Mouse (Mus musculus) ovary, postnatal 36 days (tissue): ENCODE measurements around the gene Cep112.
A peak's percentile ranks its signal among the peaks of the same experiment; 100 is the strongest.

Experiments used
- DNase-seq: peaks from one replicate; pipeline ENCODE4 v3.0.0; 2022; ENCODE audit warnings: low spot score, mixed read lengths

The Cep112 gene

GRCm38 (mm10) chr11:108447148-108447547 lies 22.2 kb downstream of the Cep112 start:
- no peak for DNase-seq

- peak; percentile 69 for DNase-seq
Measured at GRCm38 (mm10) chr11:108449811-108450210, 24.8 kb downstream of the Cep112 start.

- DNase-seq = no peak
Measured at GRCm38 (mm10) chr11:108459599-108459998, 34.6 kb downstream of the Cep112 start.

GRCm38 (mm10) chr11:108464138-108464537 lies 39.1 kb downstream of the Cep112 start:
- DNase-seq = no peak

- DNase-seq = no peak
Measured at GRCm38 (mm10) chr11:108464715-108465301, 39.8 kb downstream of the Cep112 start.

GRCm38 (mm10) chr11:108475738-108476137 lies 50.7 kb downstream of the Cep112 start:
- DNase-seq = no peak

- no peak for DNase-seq
Measured at GRCm38 (mm10) chr11:108476226-108476625, 51.2 kb downstream of the Cep112 start.

GRCm38 (mm10) chr11:108483976-108484375 lies 59.0 kb downstream of the Cep112 start:
- no peak for DNase-seq

- DNase-seq = no peak
Measured at GRCm38 (mm10) chr11:108488256-108488655, 63.3 kb downstream of the Cep112 start.

- no peak for DNase-seq
Measured at GRCm38 (mm10) chr11:108489863-108490262, 64.9 kb downstream of the Cep112 start.

- DNase-seq = no peak
Measured at GRCm38 (mm10) chr11:108508190-108508589, 83.2 kb downstream of the Cep112 start.

GRCm38 (mm10) chr11:108527725-108528363 lies 102.9 kb downstream of the Cep112 start:
- no peak for DNase-seq

- DNase-seq = no peak
Measured at GRCm38 (mm10) chr11:108532901-108533300, 107.9 kb downstream of the Cep112 start.

GRCm38 (mm10) chr11:108534014-108534413 lies 109.0 kb downstream of the Cep112 start:
- DNase-seq = no peak

- DNase-seq = no peak
Measured at GRCm38 (mm10) chr11:108552997-108553622, 128.1 kb downstream of the Cep112 start.

GRCm38 (mm10) chr11:108553881-108554280 lies 128.9 kb downstream of the Cep112 start:
- no peak for DNase-seq

- no peak for DNase-seq
Measured at GRCm38 (mm10) chr11:108558544-108558943, 133.6 kb downstream of the Cep112 start.

- DNase-seq = no peak
Measured at GRCm38 (mm10) chr11:108559506-108559905, 134.5 kb downstream of the Cep112 start.

GRCm38 (mm10) chr11:108562076-108562475 lies 137.1 kb downstream of the Cep112 start:
- no peak for DNase-seq

GRCm38 (mm10) chr11:108586551-108587184 lies 161.7 kb downstream of the Cep112 start:
- DNase-seq = no peak

- DNase-seq = no peak
Measured at GRCm38 (mm10) chr11:108593207-108593958, 168.4 kb downstream of the Cep112 start.

- DNase-seq = no peak
Measured at GRCm38 (mm10) chr11:108593959-108594579, 169.1 kb downstream of the Cep112 start.
